Mouse (Mus musculus) lung, adult 2 months (tissue): ENCODE measurements around the gene Large2.

Experiments used
- CTCF ChIP-seq: fragments of 200-500 bp; IDR thresholded peaks from 2 replicates; pipeline ENCODE4 v1.5.1; 2011; ENCODE audit warnings: mild to moderate bottlenecking, low read length, control low read depth; ENCODE audit not compliant: insufficient read depth
- POLR2A ChIP-seq: fragments of 200-500 bp; IDR thresholded peaks from 2 replicates; pipeline ENCODE4 v1.6.1; 2011; ENCODE audit warnings: low read depth, mild to moderate bottlenecking, control low read depth, low read length, borderline replicate concordance; ENCODE audit errors: extremely low read depth

GRCm38 (mm10) chr2:92390206-92390930, 15.7 kb upstream of the Large2 start:
- no peak for TF ChIP-seq CTCF
- TF ChIP-seq POLR2A: no peak
